Mouse (Mus musculus) bone marrow macrophage, adult 2 months (primary cell): Measurements from ENCODE around the gene Azgp1. TPM values are rescaled to one million over a fixed set of nuclear protein-coding genes. Genes with fewer than 3 reads are reported as not detected.

Experiments
- polyA plus RNA-seq: library from polyadenylated mRNA; stranded (reverse); fragments of >200 nt; gene quantifications from 2 replicates; pipeline ENCODE4 v1.2.4, GENCODE M21; 2012; ENCODE audit not compliant: missing spikeins, insufficient read depth, insufficient read length

Gene Azgp1
- polyA plus RNA-seq, 1 experiment: not detected

Other genes with a start within 250 kb of the Azgp1 start
- gene Nyap1, start 239.9 kb upstream of the Azgp1 start, polyA plus RNA-seq: 1.5 and 1.9 TPM in 2 replicates
- gene Tsc22d4, start 235.8 kb upstream of the Azgp1 start, polyA plus RNA-seq: 179 and 198 TPM in 2 replicates
- gene Ppp1r35, start 202.7 kb upstream of the Azgp1 start, polyA plus RNA-seq: 28.3 and 36.2 TPM in 2 replicates
- 31.3 and 35.4 TPM in 2 replicates for gene Mepce, start 193.9 kb upstream of the Azgp1 start, polyA plus RNA-seq
- 6.1 TPM in 2 replicates for gene Zcwpw1, start 193.7 kb upstream of the Azgp1 start, polyA plus RNA-seq
- 15.5 and 16.8 TPM in 2 replicates for gene Pilra, start 145.2 kb upstream of the Azgp1 start, polyA plus RNA-seq
- gene Pilrb1, start 123.4 kb upstream of the Azgp1 start, polyA plus RNA-seq: 15.2 and 19.7 TPM in 2 replicates
- gene Pilrb2, start 109.7 kb upstream of the Azgp1 start, polyA plus RNA-seq: 37.4 and 42.3 TPM in 2 replicates
- not detected in 2 replicates for gene Cyp3a13, start 59.9 kb upstream of the Azgp1 start, polyA plus RNA-seq
- gene Gjc3, start 18.4 kb upstream of the Azgp1 start, polyA plus RNA-seq: not detected in 2 replicates
- not detected in 2 replicates for gene Smok3a, start 39.7 kb downstream of the Azgp1 start, polyA plus RNA-seq
- not detected in 2 replicates for gene Smok3b, start 39.9 kb downstream of the Azgp1 start, polyA plus RNA-seq
- gene Smok3c, start 71.7 kb downstream of the Azgp1 start, polyA plus RNA-seq: not detected in 2 replicates
- gene Zkscan1, start 103.6 kb downstream of the Azgp1 start, polyA plus RNA-seq: 10.5 and 12.0 TPM in 2 replicates
- gene Zscan21, start 135.4 kb downstream of the Azgp1 start, polyA plus RNA-seq: 14.0 and 15.0 TPM in 2 replicates
- 5.8 and 6.8 TPM in 2 replicates for gene Zfp113, start 174.2 kb downstream of the Azgp1 start, polyA plus RNA-seq
- gene Cops6, start 179.6 kb downstream of the Azgp1 start, polyA plus RNA-seq: 77.7 and 82.3 TPM in 2 replicates
- 34.1 and 40.5 TPM in 2 replicates for gene Ap4m1, start 190.5 kb downstream of the Azgp1 start, polyA plus RNA-seq
- 34.6 and 46.6 TPM in 2 replicates for gene Mcm7, start 190.9 kb downstream of the Azgp1 start, polyA plus RNA-seq
- 26.5 and 33.3 TPM in 2 replicates for gene Taf6, start 205.9 kb downstream of the Azgp1 start, polyA plus RNA-seq
- 28.2 and 37.3 TPM in 2 replicates for gene Cnpy4, start 206.0 kb downstream of the Azgp1 start, polyA plus RNA-seq
- 5.4 and 5.8 TPM in 2 replicates for gene Mblac1, start 212.8 kb downstream of the Azgp1 start, polyA plus RNA-seq
- 40.8 and 43.3 TPM in 2 replicates for gene Nxpe5, start 244.4 kb downstream of the Azgp1 start, polyA plus RNA-seq